Mouse (Mus musculus): ENCODE results near the gene Usp2. TPM values are rescaled to one million over a fixed set of nuclear protein-coding genes. Genes with fewer than 3 reads are reported as not detected.

Gene Usp2
- total and polyA plus RNA-seq, 3 experiments = 3.6 to 13.9 TPM; not detected in 1

GRCm38 (mm10) chr9:44081581-44081980 lies 14.8 kb downstream of the Usp2 start:
- no peak for TF ChIP-seq USF1 (IDR thresholded peaks at IDR 0.05; ENCODE audit: low read depth, low read length)
- no peak for TF ChIP-seq HCFC1 (IDR thresholded peaks at IDR 0.05; ENCODE audit: low read depth, low read length)
- DNase-seq (ENCODE audit: low read depth, low spot score) = no peak
- H3K27ac ChIP-seq (ENCODE audit: control insufficient read depth, low read depth, low read length) = no peak overlapping the region
- H3K9me3 ChIP-seq (replicated peaks; ENCODE audit: insufficient read depth, low read length) = no peaks in the 10 kb centered on the region
- H3K4me1 ChIP-seq (ENCODE audit: control insufficient read depth in 1 of 2, insufficient read depth in 2 of 2, low read length in 2 of 2) = peaks cover 0 to 21% of the 10 kb centered on the region in 2 experiments; a peak in 3 of 4 replicates
- no peak overlapping the region for H3K4me3 ChIP-seq (ENCODE audit: control insufficient read depth in 1 of 2, insufficient read depth in 1 of 2, low read depth in 2 of 2, low read length in 2 of 2)
- H3K36me3 ChIP-seq (ENCODE audit: control insufficient read depth in 1 of 2, insufficient read depth in 2 of 2, low read length in 2 of 2) = peaks cover 0 to 3% of the 10 kb centered on the region in 2 experiments; a peak in 1 of 4 replicates
- H3K27me3 ChIP-seq (ENCODE audit: control insufficient read depth in 1 of 2, insufficient read depth in 2 of 2, low read length in 2 of 2) = no peaks in the 10 kb centered on the region
- no peak overlapping the region for H3K9ac ChIP-seq (ENCODE audit: control insufficient read depth, low read depth, low read length, poor library complexity, severe bottlenecking)
- H3K79me2 ChIP-seq (ENCODE audit: control insufficient read depth, insufficient read depth, low read length, poor library complexity) = no peaks in the 10 kb centered on the region; the same call in 1 of the 2 replicates

- H3K4me3 ChIP-seq (ENCODE audit: control insufficient read depth in 1 of 2, insufficient read depth in 1 of 2, low read depth in 2 of 2, low read length in 2 of 2) = no peak overlapping the region
- H3K4me1 ChIP-seq (ENCODE audit: control insufficient read depth in 1 of 2, insufficient read depth in 2 of 2, low read length in 2 of 2) = peaks cover 0 to 21% of the 10 kb centered on the region in 2 experiments; a peak in 3 of 4 replicates
- no peak for DNase-seq (ENCODE audit: low read depth, low spot score)
- H3K36me3 ChIP-seq (ENCODE audit: control insufficient read depth in 1 of 2, insufficient read depth in 2 of 2, low read length in 2 of 2) = peaks cover 0 to 3% of the 10 kb centered on the region in 2 experiments; a peak in 1 of 4 replicates
- no peaks in the 10 kb centered on the region for H3K27me3 ChIP-seq (ENCODE audit: control insufficient read depth in 1 of 2, insufficient read depth in 2 of 2, low read length in 2 of 2)
- no peak overlapping the region for H3K27ac ChIP-seq (ENCODE audit: control insufficient read depth, low read depth, low read length)
- no peaks in the 10 kb centered on the region for H3K9me3 ChIP-seq (replicated peaks; ENCODE audit: insufficient read depth, low read length)
- no peak overlapping the region for H3K9ac ChIP-seq (ENCODE audit: control insufficient read depth, low read depth, low read length, poor library complexity, severe bottlenecking)
- no peaks in the 10 kb centered on the region; the same call in 1 of the 2 replicates for H3K79me2 ChIP-seq (ENCODE audit: control insufficient read depth, insufficient read depth, low read length, poor library complexity)
- no peak for TF ChIP-seq MYB (IDR thresholded peaks at IDR 0.05; ENCODE audit: low read depth, low read length)
- no peak for TF ChIP-seq E2F4 (IDR thresholded peaks at IDR 0.05; ENCODE audit: borderline replicate concordance, low read depth, low read length)
- TF ChIP-seq ZNF384 (IDR thresholded peaks at IDR 0.05; ENCODE audit: low read depth, low read length) = no peak
- TF ChIP-seq GATA1 (IDR thresholded peaks at IDR 0.05; ENCODE audit: low read depth, low read length) = no peak
- no peak for TF ChIP-seq MYC (IDR thresholded peaks at IDR 0.05; ENCODE audit: low read depth, low read length)
- TF ChIP-seq JUND (IDR thresholded peaks at IDR 0.05; ENCODE audit: low read depth, low read length) = no peak
- TF ChIP-seq MAX (IDR thresholded peaks at IDR 0.05; ENCODE audit: low read length) = no peak
- TF ChIP-seq CHD2 (IDR thresholded peaks at IDR 0.05; ENCODE audit: low read length) = no peak
- TF ChIP-seq POLR2AphosphoS5 (IDR thresholded peaks at IDR 0.05; ENCODE audit: borderline replicate concordance, low read depth, low read length) = no peak
- TF ChIP-seq MXI1 (IDR thresholded peaks at IDR 0.05; ENCODE audit: low read depth, low read length) = no peak
- TF ChIP-seq EP300 (IDR thresholded peaks at IDR 0.05; ENCODE audit: low read depth in 1 of 2, low read length in 2 of 2) = no peak
- no peak for TF ChIP-seq ZC3H11A (IDR thresholded peaks at IDR 0.05; ENCODE audit: low read depth, low read length)
- TF ChIP-seq ETS1 (IDR thresholded peaks at IDR 0.05; ENCODE audit: low read depth, low read length) = no peak
- TF ChIP-seq TCF12 (IDR thresholded peaks at IDR 0.05; ENCODE audit: low read depth, low read length) = no peak
- no peak for TF ChIP-seq KAT2A (conservative IDR thresholded peaks at IDR 0.05; ENCODE audit: low read depth, low read length)
- TF ChIP-seq TAL1 (IDR thresholded peaks at IDR 0.05; ENCODE audit: low read length) = no peak
- no peak for TF ChIP-seq TBP (IDR thresholded peaks at IDR 0.05; ENCODE audit: low read depth, low read length)
- TF ChIP-seq CTCF (IDR thresholded peaks at IDR 0.05 in 2 of 3, conservative IDR thresholded peaks at IDR 0.05 in 1 of 3; ENCODE audit: control insufficient read depth in 1 of 3, insufficient read depth in 1 of 3, low read depth in 2 of 3, low read length in 3 of 3, poor library complexity in 1 of 3, severe bottlenecking in 1 of 3) = no peak
- TF ChIP-seq ZKSCAN1 (IDR thresholded peaks at IDR 0.05; ENCODE audit: low read depth, low read length) = no peak
Measured at GRCm38 (mm10) chr9:44082266-44082665, 15.4 kb downstream of the Usp2 start.

Data from MEL (cell line).